In genomic region chr5:52364521-52364920, GRCm38 (mm10) we compare ENCODE assay signal across 22 mouse cellular contexts. TPM values are rescaled to one million over a fixed set of nuclear protein-coding genes. Genes with fewer than 3 reads are reported as not detected.
DNase-seq lines count a peak whose midpoint lies in the region; ATAC-seq and TF ChIP-seq lines count a peak whose summit lies in the region.
"Had no signal": no experiment of that assay in that cellular context is flagged by ENCODE, and none has a peak within 500 bp of the region (broad histone marks: within the 10 kb centered on the region; RNA-seq: fewer than 3 reads in every experiment).

No protein-coding gene starts in this region.

- H3K79me2 ChIP-seq in heart, adult 2 months (replicated peaks; ENCODE audit: control insufficient read depth, insufficient read depth, low read length), result no peaks in the 10 kb centered on the region

- no peak overlapping the region; the same call in 1 of the 2 replicates for H3K9ac ChIP-seq in heart, adult 2 months (ENCODE audit: low read depth, low read length)
- H3K9ac ChIP-seq in kidney, embryonic 16.5 days (replicated peaks; ENCODE audit: low read length), result no peak overlapping the region
- H3K9ac ChIP-seq: embryonic facial prominence, embryonic 12.5 days; hindbrain, embryonic 15.5 days; lung, embryonic 14.5 days; neural tube, embryonic 13.5 days had no signal

- ATAC-seq in kidney, embryonic 16.5 days (ENCODE audit: low FRiP score, low TSS enrichment), result peak; percentile 77
- ATAC-seq: forebrain, embryonic 16.5 days; intestine, embryonic 16.5 days had no signal

- 77% methylated on average over 5 of the region's 5 CpGs for WGBS in heart, adult 2 months
- 43% methylated on average over 5 of the region's 5 CpGs for WGBS in heart, embryonic 10.5 days
- WGBS in kidney, embryonic 16.5 days, result 38% methylated on average over 5 of the region's 5 CpGs

- H3K4me2 ChIP-seq in kidney, embryonic 16.5 days (replicated peaks; ENCODE audit: low read depth, low read length), result peak overlapping the region; percentile 37; the same call in 1 of the 2 replicates
- H3K4me2 ChIP-seq: embryonic facial prominence, embryonic 12.5 days; neural tube, embryonic 13.5 days had no signal

- H3K4me3 ChIP-seq in heart, adult 2 months, result peak overlapping the region; percentile 41
- no peak overlapping the region for H3K4me3 ChIP-seq in heart, embryonic 10.5 days
- H3K4me3 ChIP-seq in brown adipose tissue, adult 24 weeks (ENCODE audit: insufficient read depth, low read depth, low read length), result peak overlapping the region; percentile 69
- H3K4me3 ChIP-seq in kidney, embryonic 16.5 days (ENCODE audit: low read length), result no peak overlapping the region
- H3K4me3 ChIP-seq: embryonic facial prominence, embryonic 12.5 days; hindbrain, embryonic 15.5 days; limb, embryonic 10.5 days; neural tube, embryonic 13.5 days had no signal

- TF ChIP-seq EP300 in heart, adult 2 months (IDR thresholded peaks at IDR 0.05; ENCODE audit: insufficient read depth, low read depth, low read length), result no peak

- no peak for TF ChIP-seq CTCF in heart, adult 2 months (IDR thresholded peaks at IDR 0.05)

- H3K27me3 ChIP-seq in heart, adult 2 months (ENCODE audit: control insufficient read depth, insufficient read depth, low read length), result no peaks in the 10 kb centered on the region
- H3K27me3 ChIP-seq in heart, embryonic 10.5 days (ENCODE audit: insufficient read depth, poor library complexity, severe bottlenecking), result peaks cover 26% of the 10 kb centered on the region
- no peaks in the 10 kb centered on the region for H3K27me3 ChIP-seq in kidney, embryonic 16.5 days (ENCODE audit: insufficient read depth, low read length)
- H3K27me3 ChIP-seq: hindbrain, embryonic 15.5 days; neural tube, embryonic 13.5 days had no signal

- H3K9me3 ChIP-seq in heart, embryonic 10.5 days, result no peaks in the 10 kb centered on the region
- H3K9me3 ChIP-seq in kidney, embryonic 16.5 days (ENCODE audit: low read length), result no peaks in the 10 kb centered on the region
- H3K9me3 ChIP-seq: embryonic facial prominence, embryonic 12.5 days; hindbrain, embryonic 15.5 days; limb, embryonic 10.5 days; neural tube, embryonic 13.5 days had no signal

- no peak for TF ChIP-seq POLR2A in heart, adult 2 months (IDR thresholded peaks at IDR 0.05; ENCODE audit: insufficient read depth, low read depth, low read length)

- H3K27ac ChIP-seq in heart, adult 2 months, result peak overlapping the region; percentile 62
- H3K27ac ChIP-seq in heart, embryonic 10.5 days, result no peak overlapping the region; the same call in 1 of the 2 replicates
- H3K27ac ChIP-seq in brown adipose tissue, adult 24 weeks (replicated peaks; ENCODE audit: low read depth, low read length), result peak overlapping the region; percentile 41
- H3K27ac ChIP-seq in kidney, embryonic 16.5 days (ENCODE audit: low read length), result peak overlapping the region; percentile 72; the same call in 1 of the 2 replicates
- H3K27ac ChIP-seq: embryonic facial prominence, embryonic 12.5 days; hindbrain, embryonic 15.5 days; limb, embryonic 10.5 days; neural tube, embryonic 13.5 days had no signal

- H3K36me3 ChIP-seq in heart, adult 2 months (ENCODE audit: control insufficient read depth, insufficient read depth, low read length), result no peaks in the 10 kb centered on the region
- no peaks in the 10 kb centered on the region for H3K36me3 ChIP-seq in heart, embryonic 10.5 days
- no peaks in the 10 kb centered on the region for H3K36me3 ChIP-seq in kidney, embryonic 16.5 days (ENCODE audit: insufficient read depth, low read length)
- H3K36me3 ChIP-seq: embryonic facial prominence, embryonic 12.5 days; hindbrain, embryonic 15.5 days; limb, embryonic 10.5 days; neural tube, embryonic 13.5 days had no signal

- peaks cover 3% of the 10 kb centered on the region for H3K4me1 ChIP-seq in heart, adult 2 months (ENCODE audit: control insufficient read depth, insufficient read depth, low read length)
- H3K4me1 ChIP-seq in heart, embryonic 10.5 days, result peaks cover 27% of the 10 kb centered on the region
- peaks cover 5% of the 10 kb centered on the region; the same call in 1 of the 2 replicates for H3K4me1 ChIP-seq in brown adipose tissue, adult 24 weeks (ENCODE audit: control insufficient read depth, insufficient read depth, insufficient read length, low read length)
- H3K4me1 ChIP-seq in kidney, embryonic 16.5 days (ENCODE audit: insufficient read depth, low read length), result peaks cover 20% of the 10 kb centered on the region

- no peak for DNase-seq in heart, adult 2 months
- no peak for DNase-seq in heart, embryonic 10.5 days (ENCODE audit: low spot score)
- DNase-seq in mesoderm, embryonic 11.5 days (ENCODE audit: low read depth, low spot score), result peak; percentile 30
- no peak for DNase-seq in spleen, postnatal 4 days (ENCODE audit: low spot score in 2 of 2)
- DNase-seq in frontal cortex, postnatal 36 days (ENCODE audit: low spot score in 2 of 2), result no peak
- DNase-seq in frontal cortex, postnatal 14 days (ENCODE audit: low spot score in 2 of 2), result no peak
- DNase-seq: adrenal gland, postnatal 36 days; cerebellum, adult 18-20 months; heart, postnatal 4 days; lung, embryonic 14.5 days; midbrain, embryonic 14.5 days; spleen, adult 18-20 months; thymus, postnatal 4 days had no signal

- intact Hi-C loops in heart, adult 2 months (cut with DNase I), result no loop called here

RNA-seq across cellular contexts. Expression of gene Sod3, which starts 0.9 kb away (rescaled TPM):
- 10 to 100 TPM; 14.8 to 15.1 TPM for total RNA-seq in heart, adult 2 months (2021)
- polyA plus RNA-seq in heart, adult 2 months (2012; rRNA removed), result 31.4 and 42.8 TPM in 2 replicates
- polyA plus RNA-seq in heart, embryonic 10.5 days (2016; fragmentation: Nextera tagmentation; extraction: Ambion mirVana), result 0.17 and 0.44 TPM in 2 replicates
- 143 and 160 TPM in 2 replicates for polyA plus RNA-seq in brown adipose tissue, adult 24 weeks (2012; ENCODE audit: insufficient read depth, insufficient read length, missing spikeins)
- polyA plus RNA-seq in kidney, embryonic 16.5 days (2015; fragmentation: Nextera tagmentation; extraction: Ambion mirVana), result 28.1 and 28.2 TPM in 2 replicates
- total RNA-seq: granulocyte monocyte progenitor cell, adult 5-6 weeks had no signal
- polyA plus RNA-seq: limb, embryonic 10.5 days had no signal

Comparison
In these comparisons a context has a peak if more than half of its experiments do, and no peak if none do; other contexts are left out.
1. H3K4me3 ChIP-seq: peak in heart, adult 2 months (single experiment) and brown adipose tissue, adult 24 weeks (single experiment); none in heart, embryonic 10.5 days (single experiment) and kidney, embryonic 16.5 days (single experiment).
2. RNA of gene Sod3, which starts 0.9 kb away (polyA plus RNA-seq): 143 to 160 TPM in brown adipose tissue, adult 24 weeks, 31.4 to 42.8 TPM in heart, adult 2 months and 28.1 to 28.2 TPM in kidney, embryonic 16.5 days; 0.17 to 0.44 TPM in heart, embryonic 10.5 days; every median in the first group is over 10 times any median in the second.